Mouse (Mus musculus) bone marrow macrophage, adult 2 months (primary cell): ENCODE measurements around the gene Pmch. TPM values are rescaled to one million over a fixed set of nuclear protein-coding genes. Genes with fewer than 3 reads are reported as not detected.

Experiments used
- H3K27ac ChIP-seq: 2 replicates; pipeline ENCODE4 v1.5.1; 2012; ENCODE audit warnings: low read depth, low read length; ENCODE audit not compliant: insufficient read depth
- H3K4me1 ChIP-seq: 2 replicates; pipeline ENCODE4 v1.6.1; 2012; ENCODE audit warnings: low read length; ENCODE audit not compliant: control insufficient read depth, insufficient read depth
- H3K4me3 ChIP-seq: 2 replicates; pipeline ENCODE4 v1.5.1; 2012; ENCODE audit warnings: mild to moderate bottlenecking, low read length, moderate library complexity; ENCODE audit not compliant: insufficient read depth
- CTCF ChIP-seq: IDR thresholded peaks from 2 replicates; pipeline ENCODE4 v1.5.1; 2012; ENCODE audit warnings: low read depth, mild to moderate bottlenecking, low read length, moderate library complexity
- POLR2A ChIP-seq: IDR thresholded peaks from 2 replicates; pipeline ENCODE4 v1.6.1; 2012; ENCODE audit warnings: mild to moderate bottlenecking, low read depth, low read length, borderline replicate concordance
- polyA plus RNA-seq: library from polyadenylated mRNA; stranded (reverse); fragments of >200 nt; gene quantifications from 2 replicates; pipeline ENCODE4 v1.2.4, GENCODE M21; 2012; ENCODE audit not compliant: missing spikeins, insufficient read depth, insufficient read length

The Pmch gene
- polyA plus RNA-seq, 1 experiment, result not detected

DNA sequence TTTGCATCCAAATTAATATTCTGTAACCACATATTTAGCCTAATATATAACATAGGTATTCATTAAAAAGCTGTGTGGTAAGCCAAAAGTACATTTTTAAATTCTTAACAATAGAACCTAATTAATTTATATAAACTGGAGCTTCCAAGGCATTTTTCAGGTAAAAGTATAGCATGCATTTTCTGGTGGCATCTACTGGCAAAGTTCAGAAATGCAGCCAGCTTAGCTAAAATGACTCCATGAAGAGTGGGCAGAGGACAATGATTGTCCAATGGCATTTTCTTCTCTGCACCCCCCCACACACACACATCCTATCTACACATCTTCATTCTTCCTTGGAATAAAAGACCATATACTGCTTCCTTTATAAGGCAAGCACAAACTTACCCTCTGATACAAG lies 28.8 kb downstream of the Pmch start:
- Histone ChIP-seq H3K4me3 (no peak overlapping the region), H3K4me1 (no peaks in the 10 kb centered on the region), H3K27ac (no peak overlapping the region)
- no peak for TF ChIP-seq CTCF
- no peak for TF ChIP-seq POLR2A

DNA sequence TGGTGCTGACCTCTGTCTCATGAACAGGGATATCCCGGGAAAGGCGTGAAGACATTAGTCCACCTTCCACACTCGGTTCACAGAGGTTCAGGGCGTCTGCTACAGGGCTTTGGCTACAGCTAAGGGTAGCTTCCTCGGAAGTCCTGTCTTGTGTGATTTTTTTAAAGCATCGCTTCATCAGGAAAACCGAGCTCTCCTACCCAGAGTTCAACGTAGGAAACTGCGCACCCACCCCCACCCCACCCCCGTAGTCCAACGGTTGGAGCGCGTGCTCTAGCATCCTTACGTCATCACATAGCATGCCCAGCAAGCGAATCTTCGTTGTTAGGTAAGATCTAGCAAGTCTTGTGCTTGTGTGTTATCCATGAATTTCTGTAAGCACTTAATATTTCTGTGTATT lies 44.8 kb downstream of the Pmch start:
- TF ChIP-seq CTCF (no peak), POLR2A (no peak)
- no peak overlapping the region for H3K27ac ChIP-seq
- no peaks in the 10 kb centered on the region for H3K4me1 ChIP-seq
- no peak overlapping the region for H3K4me3 ChIP-seq

Other genes with a start within 250 kb of the Pmch start
- gene Igf1, start 232.8 kb upstream of the Pmch start, polyA plus RNA-seq, result 1,038 and 1,121 TPM in 2 replicates
- gene Parpbp, start 55.9 kb downstream of the Pmch start, polyA plus RNA-seq, result 5.5 and 8.3 TPM in 2 replicates
- 13.3 and 14.6 TPM in 2 replicates for gene Nup37, start 55.9 kb downstream of the Pmch start, polyA plus RNA-seq
- 75.7 and 76.4 TPM in 2 replicates for gene Washc3, start 110.0 kb downstream of the Pmch start, polyA plus RNA-seq